Mouse (Mus musculus) cortical plate, adult 2 months (tissue): ENCODE data around the gene Mvk. TPM values are rescaled to one million over a fixed set of nuclear protein-coding genes. Genes with fewer than 3 reads are reported as not detected.

Experiments
- H3K27ac ChIP-seq: fragments of 200-500 bp; 2 replicates; pipeline ENCODE4 v1.5.1; 2012; ENCODE audit warnings: low read length, control low read depth, inconsistent platforms; ENCODE audit not compliant: insufficient read depth
- H3K4me1 ChIP-seq: fragments of 200-500 bp; 2 replicates; pipeline ENCODE4 v1.6.1; 2011; ENCODE audit warnings: low read length; ENCODE audit not compliant: control insufficient read depth, insufficient read depth
- H3K4me3 ChIP-seq: fragments of 200-500 bp; 2 replicates; pipeline ENCODE4 v1.5.1; 2011; ENCODE audit warnings: mild to moderate bottlenecking, low read length, control low read depth; ENCODE audit not compliant: insufficient read depth
- CTCF ChIP-seq: fragments of 200-500 bp; IDR thresholded peaks from 2 replicates; pipeline ENCODE4 v1.5.1; 2011; ENCODE audit warnings: mild to moderate bottlenecking, control low read depth, low read length; ENCODE audit not compliant: insufficient read depth; ENCODE audit errors: extremely low read depth
- POLR2A ChIP-seq: fragments of 200-500 bp; IDR thresholded peaks from 2 replicates; pipeline ENCODE4 v1.6.1; 2011; ENCODE audit warnings: mild to moderate bottlenecking, low read length, control low read depth; ENCODE audit not compliant: insufficient read depth; ENCODE audit errors: extremely low read depth
- polyA plus RNA-seq: library from polyadenylated mRNA; depleted of rRNA; stranded (reverse); fragments of >200 nt; gene quantifications from 2 replicates; pipeline ENCODE4 v1.2.3, GENCODE M21; 2012

The Mvk gene
- polyA plus RNA-seq, 1 experiment = 39.5 TPM

DNA sequence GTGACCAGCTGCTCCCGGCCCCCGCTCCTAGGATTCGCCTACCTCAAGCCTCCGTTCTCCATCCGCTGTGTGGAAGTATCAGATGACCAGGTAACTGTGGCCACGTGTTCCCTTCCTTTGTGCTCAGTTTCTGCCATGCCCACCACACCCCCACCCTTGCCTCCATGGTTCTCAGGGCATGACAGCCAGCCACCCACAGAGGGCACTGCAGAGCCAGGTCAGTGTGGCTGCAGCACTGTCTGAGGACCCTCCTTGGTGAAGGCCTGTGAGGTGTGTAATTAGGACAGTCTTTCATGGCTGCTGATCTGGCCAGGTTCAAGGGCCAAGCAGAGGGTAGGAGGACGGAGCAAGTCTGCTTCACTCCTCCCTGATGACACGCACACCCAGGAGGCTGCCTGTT is 25.5 kb upstream of the Mvk start:
- TF ChIP-seq CTCF (peak; percentile 31; the same call in 1 of the 2 replicates), POLR2A (no peak)
- H3K4me3 ChIP-seq = no peak overlapping the region
- H3K4me1 ChIP-seq = no peaks in the 10 kb centered on the region
- no peak overlapping the region for H3K27ac ChIP-seq

GRCm38 (mm10) chr5:114421561-114422298 is 22.3 kb upstream of the Mvk start:
- Histone ChIP-seq H3K27ac (no peak overlapping the region), H3K4me1 (no peaks in the 10 kb centered on the region), H3K4me3 (no peak overlapping the region)
- TF ChIP-seq CTCF = no peak

- TF ChIP-seq CTCF (no peak), POLR2A (no peak)
- Histone ChIP-seq H3K27ac (no peak overlapping the region), H3K4me1 (no peaks in the 10 kb centered on the region), H3K4me3 (no peak overlapping the region)
These were observed 21.5 kb upstream of the Mvk start for GRCm38 (mm10) chr5:114422591-114422990.

DNA sequence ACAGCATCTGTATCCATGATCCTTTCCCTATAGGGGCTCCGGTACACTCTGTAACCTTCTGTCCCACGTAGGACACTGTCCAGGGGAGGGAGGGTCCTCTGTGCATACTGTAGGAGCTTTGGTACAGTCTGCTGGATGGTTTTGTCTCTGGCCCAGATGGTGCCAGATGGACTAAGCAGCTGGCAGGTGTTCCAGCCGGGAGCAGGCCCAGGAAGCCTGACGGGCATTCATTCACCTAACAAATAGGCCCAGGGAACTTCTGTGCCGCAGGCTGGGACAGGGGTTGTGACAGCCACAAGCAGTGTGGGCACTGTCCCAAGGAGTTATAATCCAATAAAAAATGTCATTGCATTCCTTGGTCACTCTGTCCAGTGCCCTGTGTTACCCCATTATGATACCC is 20.1 kb upstream of the Mvk start:
- TF ChIP-seq POLR2A = no peak
- TF ChIP-seq CTCF = no peak

GRCm38 (mm10) chr5:114426732-114427131 is 17.3 kb upstream of the Mvk start:
- no peak for TF ChIP-seq CTCF
- no peak for TF ChIP-seq POLR2A

More for the DNA sequence above, 20.1 kb upstream of the Mvk start:
- Histone ChIP-seq H3K4me3 (no peak overlapping the region), H3K4me1 (no peaks in the 10 kb centered on the region), H3K27ac (no peak overlapping the region)

DNA sequence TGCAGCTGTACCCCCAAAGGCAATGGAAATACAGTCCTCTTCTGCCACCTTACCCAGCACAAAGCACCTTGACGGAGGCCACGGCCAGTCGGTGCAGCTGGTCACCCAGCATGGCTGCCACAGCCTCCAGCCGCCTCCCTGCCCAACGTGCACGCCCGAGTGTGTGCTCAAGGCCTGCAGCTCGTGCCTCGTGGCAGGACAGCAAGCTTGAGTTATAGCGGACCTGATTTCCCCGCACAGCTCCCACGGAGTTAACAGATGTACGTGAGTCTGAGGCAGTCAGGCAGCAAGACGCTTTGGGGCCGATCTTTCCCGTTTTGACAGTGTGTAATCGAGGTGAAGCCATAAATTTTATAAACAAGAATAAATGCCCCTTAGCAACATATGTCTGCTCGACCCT is 15.4 kb upstream of the Mvk start:
- no peaks in the 10 kb centered on the region for H3K4me1 ChIP-seq

More at GRCm38 (mm10) chr5:114426732-114427131, 17.3 kb upstream of the Mvk start:
- Histone ChIP-seq H3K4me1 (no peaks in the 10 kb centered on the region), H3K27ac (no peak overlapping the region), H3K4me3 (no peak overlapping the region)

DNA sequence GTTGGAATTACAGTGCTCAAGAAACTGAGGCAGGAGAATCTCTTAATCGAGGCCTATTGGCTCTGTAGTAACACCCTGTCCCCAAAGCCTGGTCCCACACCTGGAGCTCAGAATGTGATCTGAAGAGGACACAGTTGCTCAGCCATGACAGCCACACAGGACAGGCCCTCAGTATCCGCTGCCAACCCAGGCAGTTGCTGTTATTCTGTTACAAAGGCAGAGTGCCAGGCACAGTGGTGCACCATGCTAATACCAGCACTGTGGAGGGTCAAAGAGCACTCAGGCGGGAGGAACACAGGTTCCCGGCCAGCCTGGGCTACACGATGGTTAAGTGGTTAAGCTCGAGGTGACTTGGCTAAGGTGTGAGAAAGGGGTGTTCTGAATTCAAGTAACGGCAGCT is 14.3 kb upstream of the Mvk start:
- TF ChIP-seq CTCF = no peak
- H3K4me3 ChIP-seq = no peak overlapping the region
- H3K4me1 ChIP-seq = no peaks in the 10 kb centered on the region
- H3K27ac ChIP-seq = no peak overlapping the region

More for the DNA sequence above, 15.4 kb upstream of the Mvk start:
- no peak overlapping the region for H3K27ac ChIP-seq
- TF ChIP-seq POLR2A = no peak
- no peak overlapping the region for H3K4me3 ChIP-seq

GRCm38 (mm10) chr5:114434359-114434758 is 9.7 kb upstream of the Mvk start:
- TF ChIP-seq CTCF (no peak), POLR2A (no peak)
- Histone ChIP-seq H3K27ac (no peak overlapping the region), H3K4me1 (no peaks in the 10 kb centered on the region), H3K4me3 (no peak overlapping the region)

- no peak overlapping the region for H3K27ac ChIP-seq
- TF ChIP-seq POLR2A (no peak), CTCF (no peak)
- H3K4me3 ChIP-seq = no peak overlapping the region
- no peaks in the 10 kb centered on the region for H3K4me1 ChIP-seq
These were observed 8.5 kb upstream of the Mvk start for GRCm38 (mm10) chr5:114435588-114435987.

DNA sequence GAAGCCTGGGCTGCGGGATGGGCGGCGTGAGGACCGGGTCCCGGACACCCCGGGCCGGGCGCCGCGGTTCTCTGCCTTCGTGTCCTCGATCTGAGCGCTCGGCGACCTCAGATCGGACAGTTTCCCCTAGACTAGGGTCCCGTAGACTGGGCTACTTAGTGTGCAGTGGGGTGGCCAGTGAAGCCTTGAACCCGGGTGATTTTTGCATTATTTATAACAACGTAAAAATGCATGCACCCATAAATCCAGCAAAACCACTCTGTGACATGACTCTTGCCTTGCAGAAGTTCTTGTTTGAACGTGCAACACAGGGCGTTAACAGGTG is 261 bp downstream of the Mvk start:
- no peak for TF ChIP-seq POLR2A
- Histone ChIP-seq H3K27ac (no peak overlapping the region), H3K4me1 (peaks cover 2% of the 10 kb centered on the region; the same call in 1 of the 2 replicates), H3K4me3 (peak overlapping the region; percentile 86)

- H3K27ac ChIP-seq = no peak overlapping the region
- no peak overlapping the region for H3K4me3 ChIP-seq
- peaks cover 2% of the 10 kb centered on the region; the same call in 1 of the 2 replicates for H3K4me1 ChIP-seq
- TF ChIP-seq CTCF = no peak
These were observed 4.9 kb downstream of the Mvk start for GRCm38 (mm10) chr5:114449011-114449410.
